Mouse (Mus musculus): ENCODE results near the gene Fxr2. TPM values are rescaled to one million over a fixed set of nuclear protein-coding genes. Genes with fewer than 3 reads are reported as not detected.
A peak's percentile ranks its signal among the peaks of the same experiment; 100 is the strongest.

The Fxr2 gene
- polyA plus RNA-seq, 1 experiment from 2014 or later: 27.1 TPM

DNA sequence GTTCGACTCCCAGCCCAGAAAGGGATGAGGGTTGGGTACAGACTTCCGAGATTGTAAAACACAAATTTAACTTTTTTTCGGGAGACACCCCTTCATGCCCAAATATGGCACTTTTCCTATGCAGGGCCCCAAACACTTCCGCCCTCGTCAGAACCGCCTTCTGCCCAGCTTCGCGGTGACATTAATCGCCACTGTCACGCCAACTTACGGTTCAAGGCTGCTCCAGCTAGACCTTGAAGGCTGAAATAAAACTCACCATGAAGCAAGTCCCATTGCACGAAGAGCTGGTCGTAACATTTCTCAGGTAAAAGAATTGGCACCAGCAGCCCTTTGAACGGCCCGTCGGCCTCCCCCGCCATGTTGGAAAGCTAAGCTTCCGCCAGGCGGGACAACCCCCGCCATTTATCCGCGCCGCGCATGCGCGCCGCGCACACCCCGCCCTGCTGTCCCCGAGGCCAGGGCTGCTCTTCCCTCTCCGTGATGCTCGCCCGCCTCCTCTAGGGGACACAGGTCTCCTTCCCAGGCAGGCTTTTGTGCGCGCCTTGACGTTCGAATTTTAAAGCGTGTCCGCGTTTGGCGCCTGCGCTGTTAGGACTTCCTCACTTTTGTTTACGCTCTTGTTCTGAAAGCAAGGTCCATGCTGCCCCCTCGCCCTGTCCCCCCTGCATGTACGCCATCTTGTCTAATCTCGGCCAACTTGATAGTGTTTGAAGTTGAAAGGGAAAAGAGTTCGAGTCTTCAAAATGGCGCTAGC, 29.6 kb downstream of the Fxr2 start, which contains the start of gene Mpdu1:
Gene Mpdu1, minus strand, starts transcription at position 430 of the 754 bp plus-strand sequence.
- Histone ChIP-seq H3K9ac (peak within 1 kb of the TSS; percentile 51), H3K4me1 (peaks cover 22% of the 10 kb centered on the region), H3K27ac (peak within 1 kb of the TSS; percentile 97), H3K27me3 (no peaks in the 10 kb centered on the region), H3K36me3 (peaks cover 56% of the 10 kb centered on the region), H3K4me3 (peak within 1 kb of the TSS; percentile 59), H3K9me3 (no peaks in the 10 kb centered on the region), H3K4me2 (peak within 1 kb of the TSS; percentile 58)
- ATAC-seq (ENCODE audit: insufficient number of reproducible peaks, low FRiP score, low TSS enrichment, low read depth): peak; percentile 94
- WGBS: under 1% methylated on average over 48 of the region's 48 CpGs

DNA sequence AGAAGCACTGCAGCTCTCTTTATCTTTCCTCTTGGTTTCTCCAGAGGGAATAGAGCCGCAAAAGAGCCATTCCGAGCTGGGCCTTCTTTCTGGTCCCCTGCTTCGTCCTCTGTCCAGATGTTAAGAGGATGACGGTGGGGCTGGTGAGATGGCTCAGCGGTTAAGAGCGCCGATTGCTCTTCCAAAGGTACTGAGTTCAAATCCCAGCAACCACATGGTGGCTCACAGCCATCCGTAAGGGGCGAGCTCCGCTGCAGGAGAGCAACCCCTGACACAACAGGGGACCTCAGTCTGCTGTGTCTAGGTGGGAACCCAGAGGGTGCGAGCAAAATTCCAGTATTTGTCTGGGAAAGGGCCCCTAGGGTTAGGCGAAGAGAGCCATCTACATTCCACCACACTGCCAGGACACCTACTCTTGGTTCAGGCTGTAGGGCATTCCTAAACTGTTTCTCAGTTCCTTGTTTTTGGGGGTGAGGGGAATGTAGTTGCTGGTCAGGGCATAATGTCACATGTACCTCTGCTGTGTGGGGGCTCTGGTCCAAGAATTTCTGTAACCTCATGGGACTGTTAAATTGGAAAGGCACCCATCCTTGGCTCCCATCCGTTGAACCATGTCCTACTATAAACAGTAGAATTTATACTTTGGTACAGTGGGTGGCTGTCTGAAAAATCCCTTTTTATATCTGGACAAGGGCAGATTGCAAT, 30.3 kb downstream of the Fxr2 start:
- H3K27me3 ChIP-seq: no peaks in the 10 kb centered on the region
- H3K27ac ChIP-seq: peak overlapping the region; percentile 97
- peak overlapping the region; percentile 42; the same call in 1 of the 2 replicates for H3K9ac ChIP-seq
- peaks cover 56% of the 10 kb centered on the region for H3K36me3 ChIP-seq
- WGBS: 68% methylated on average over 13 of the region's 13 CpGs
- no peak for ATAC-seq (ENCODE audit: insufficient number of reproducible peaks, low FRiP score, low TSS enrichment, low read depth)
- H3K4me1 ChIP-seq: peaks cover 15% of the 10 kb centered on the region
- H3K4me2 ChIP-seq: peak overlapping the region; percentile 58
- H3K4me3 ChIP-seq: peak overlapping the region; percentile 59
- H3K9me3 ChIP-seq: no peaks in the 10 kb centered on the region

DNA sequence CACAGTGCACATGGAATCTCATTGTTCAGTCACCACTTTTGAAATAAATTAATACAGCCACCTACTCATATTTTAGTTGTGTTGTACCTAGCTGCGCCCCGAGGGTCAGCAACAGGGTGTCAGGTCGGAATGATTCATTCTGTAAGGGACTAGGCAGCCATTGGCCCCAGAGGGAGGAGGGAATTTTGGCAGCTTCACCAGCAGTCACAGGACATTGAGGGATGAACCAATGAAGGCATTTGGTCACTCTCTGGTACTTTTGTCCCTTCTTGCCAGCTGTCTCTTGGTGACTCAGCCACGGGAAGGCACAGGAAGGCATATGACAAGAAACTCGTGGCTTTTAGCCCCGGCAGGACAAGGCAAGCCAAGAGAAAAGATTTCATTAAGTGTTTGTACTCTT, 31.0 kb downstream of the Fxr2 start:
- ATAC-seq (ENCODE audit: insufficient number of reproducible peaks, low FRiP score, low TSS enrichment, low read depth): no peak
- H3K27me3 ChIP-seq: no peaks in the 10 kb centered on the region
- no peak overlapping the region for H3K9ac ChIP-seq
- peaks cover 18% of the 10 kb centered on the region for H3K4me1 ChIP-seq
- peak overlapping the region; percentile 97; the same call in 1 of the 2 replicates for H3K27ac ChIP-seq
- H3K4me2 ChIP-seq: no peak overlapping the region
- WGBS: 80% methylated on average over 6 of the region's 6 CpGs
- H3K9me3 ChIP-seq: no peaks in the 10 kb centered on the region
- no peak overlapping the region for H3K4me3 ChIP-seq
- peaks cover 56% of the 10 kb centered on the region for H3K36me3 ChIP-seq

DNA sequence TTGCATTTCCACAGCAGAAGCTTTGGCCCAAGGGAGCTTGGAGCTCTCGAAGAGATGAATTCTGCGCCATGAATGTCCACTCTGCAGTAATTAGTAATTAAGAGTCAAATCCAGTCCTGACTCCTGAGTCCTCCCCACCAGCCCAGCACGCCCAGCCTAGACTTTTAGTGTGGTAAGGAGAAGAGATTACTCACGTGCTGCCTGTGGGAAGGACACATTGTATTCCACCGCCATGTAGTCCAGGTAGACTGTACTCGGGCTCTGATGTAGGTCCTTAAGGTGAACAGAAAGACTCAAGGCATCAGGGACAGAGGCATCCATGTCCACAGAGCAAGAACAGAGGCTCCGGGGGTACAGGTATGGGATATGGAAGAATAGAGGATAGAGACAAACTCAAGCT, 32.1 kb downstream of the Fxr2 start:
- Histone ChIP-seq H3K9me3 (no peaks in the 10 kb centered on the region), H3K36me3 (peaks cover 60% of the 10 kb centered on the region), H3K4me3 (no peak overlapping the region), H3K27me3 (no peaks in the 10 kb centered on the region), H3K9ac (no peak overlapping the region), H3K4me1 (peaks cover 27% of the 10 kb centered on the region), H3K27ac (peak overlapping the region; percentile 54), H3K4me2 (no peak overlapping the region)
- 88% methylated on average over 7 of the region's 7 CpGs for WGBS
- ATAC-seq (ENCODE audit: insufficient number of reproducible peaks, low FRiP score, low TSS enrichment, low read depth): no peak

- ATAC-seq (ENCODE audit: insufficient number of reproducible peaks, low FRiP score, low TSS enrichment, low read depth): no peak
- H3K9me3 ChIP-seq: no peaks in the 10 kb centered on the region
- peaks cover 34% of the 10 kb centered on the region for H3K4me1 ChIP-seq
- H3K9ac ChIP-seq: no peak overlapping the region
- peaks cover 66% of the 10 kb centered on the region for H3K36me3 ChIP-seq
- H3K27me3 ChIP-seq: no peaks in the 10 kb centered on the region
- peak overlapping the region; percentile 0; the same call in 1 of the 2 replicates for H3K4me3 ChIP-seq
- peak overlapping the region; percentile 54 for H3K27ac ChIP-seq
- no peak overlapping the region for H3K4me2 ChIP-seq
- WGBS: 71% methylated on average over 9 of the region's 9 CpGs
Measured at GRCm38 (mm10) chr11:69665457-69665960, 32.7 kb downstream of the Fxr2 start.

DNA sequence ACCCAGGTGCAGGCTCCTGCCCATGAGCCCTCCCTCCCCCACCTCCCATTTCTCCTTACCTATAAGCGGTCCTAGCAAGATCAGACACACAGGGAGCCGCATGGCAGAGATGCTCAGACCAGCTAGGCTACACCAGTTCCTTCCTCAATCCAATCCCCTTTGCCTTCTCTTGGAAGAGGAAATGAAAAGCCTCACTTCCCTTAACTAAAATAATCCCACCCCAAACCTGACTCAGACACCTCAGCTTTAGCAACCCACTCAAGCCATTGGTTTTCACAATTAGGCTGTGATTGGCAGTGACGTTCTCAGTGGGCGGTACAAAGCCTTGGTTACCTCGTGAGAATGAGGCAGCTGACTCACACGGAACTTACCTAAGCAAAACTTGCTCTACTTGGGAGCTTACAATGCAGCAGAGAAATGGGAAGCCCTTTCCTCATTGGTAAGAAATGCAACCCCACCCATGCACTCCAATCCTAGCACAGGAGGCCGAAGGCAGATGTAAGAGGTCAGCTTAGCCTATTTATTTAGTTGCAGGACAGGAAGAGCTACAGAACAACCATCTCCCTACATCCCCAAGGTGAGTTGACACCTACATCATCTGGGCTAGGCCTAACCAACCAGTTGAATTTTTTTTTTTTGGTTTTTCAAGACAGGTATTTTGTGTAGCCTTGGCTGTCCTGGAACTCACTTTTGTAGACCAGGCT, 33.3 kb downstream of the Fxr2 start, which contains the start of gene Cd68:
Gene Cd68, minus strand, starts transcription at position 193 of the 704 bp plus-strand sequence.
- Histone ChIP-seq H3K9me3 (no peaks in the 10 kb centered on the region), H3K4me1 (peaks cover 36% of the 10 kb centered on the region), H3K4me3 (peak within 1 kb of the TSS; percentile 0; the same call in 1 of the 2 replicates), H3K9ac (no peak within 1 kb of the TSS), H3K27ac (peak within 1 kb of the TSS; percentile 54), H3K36me3 (peaks cover 70% of the 10 kb centered on the region), H3K4me2 (no peak within 1 kb of the TSS), H3K27me3 (no peaks in the 10 kb centered on the region)
- 36% methylated on average over 7 of the region's 7 CpGs for WGBS
- no peak for ATAC-seq (ENCODE audit: insufficient number of reproducible peaks, low FRiP score, low TSS enrichment, low read depth)

GRCm38 (mm10) chr11:69666665-69667005, 33.8 kb downstream of the Fxr2 start:
- ATAC-seq (ENCODE audit: insufficient number of reproducible peaks, low FRiP score, low TSS enrichment, low read depth): no peak
- Histone ChIP-seq H3K4me3 (no peak overlapping the region), H3K9me3 (no peaks in the 10 kb centered on the region), H3K9ac (no peak overlapping the region), H3K27me3 (no peaks in the 10 kb centered on the region), H3K36me3 (peaks cover 70% of the 10 kb centered on the region), H3K4me1 (peaks cover 31% of the 10 kb centered on the region), H3K27ac (no peak overlapping the region), H3K4me2 (no peak overlapping the region)
- WGBS: 82% methylated on average over 3 of the region's 3 CpGs

GRCm38 (mm10) chr11:69670786-69671725, 38.3 kb downstream of the Fxr2 start:
- Histone ChIP-seq H3K4me2 (peak overlapping the region; percentile 82), H3K27me3 (no peaks in the 10 kb centered on the region), H3K4me3 (peak overlapping the region; percentile 96), H3K27ac (peak overlapping the region; percentile 98), H3K9me3 (no peaks in the 10 kb centered on the region), H3K4me1 (peaks cover 27% of the 10 kb centered on the region), H3K9ac (peak overlapping the region; percentile 95), H3K36me3 (peaks cover 73% of the 10 kb centered on the region)
- ATAC-seq (ENCODE audit: insufficient number of reproducible peaks, low FRiP score, low TSS enrichment, low read depth): peak; percentile 74
- under 1% methylated on average over 55 of the region's 61 CpGs for WGBS

DNA sequence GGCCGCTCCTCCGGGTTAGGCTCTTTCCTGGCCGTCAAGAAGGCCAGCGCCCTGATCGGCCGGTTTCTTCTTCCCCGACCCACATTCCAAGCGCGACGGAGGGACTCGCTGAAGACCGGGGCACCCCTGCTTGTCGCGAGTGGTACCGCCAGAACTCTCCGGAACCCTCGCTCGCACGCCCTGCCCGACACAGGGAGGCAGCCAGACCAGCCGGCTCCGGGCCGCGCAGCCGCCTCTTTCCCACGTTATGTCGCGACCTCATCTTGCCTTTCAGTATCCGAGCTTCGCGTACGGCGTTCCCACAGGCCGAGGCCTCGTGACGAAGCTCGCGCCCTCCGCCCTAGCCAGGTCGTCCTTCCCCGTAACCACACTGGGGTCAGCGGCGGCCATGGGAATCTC, 38.9 kb downstream of the Fxr2 start:
- Histone ChIP-seq H3K4me2 (peak overlapping the region; percentile 82), H3K9ac (peak overlapping the region; percentile 95), H3K4me3 (peak overlapping the region; percentile 96), H3K9me3 (no peaks in the 10 kb centered on the region), H3K36me3 (peaks cover 73% of the 10 kb centered on the region), H3K27me3 (no peaks in the 10 kb centered on the region), H3K27ac (peak overlapping the region; percentile 98), H3K4me1 (peaks cover 27% of the 10 kb centered on the region)
- 0% methylated on average over 43 of the region's 43 CpGs for WGBS
- ATAC-seq (ENCODE audit: insufficient number of reproducible peaks, low FRiP score, low TSS enrichment, low read depth): no peak

- H3K4me2 ChIP-seq: peak within 1 kb of the TSS; percentile 82
- no peaks in the 10 kb centered on the region for H3K27me3 ChIP-seq
- under 1% methylated on average over 36 of the region's 36 CpGs for WGBS
- H3K9me3 ChIP-seq: no peaks in the 10 kb centered on the region
- H3K4me3 ChIP-seq: peak within 1 kb of the TSS; percentile 96
- H3K4me1 ChIP-seq: peaks cover 27% of the 10 kb centered on the region
- peak within 1 kb of the TSS; percentile 98 for H3K27ac ChIP-seq
- peak within 1 kb of the TSS; percentile 95 for H3K9ac ChIP-seq
- ATAC-seq (ENCODE audit: insufficient number of reproducible peaks, low FRiP score, low TSS enrichment, low read depth): peak; percentile 98
- H3K36me3 ChIP-seq: peaks cover 76% of the 10 kb centered on the region
Measured at GRCm38 (mm10) chr11:69672211-69672706, 39.5 kb downstream of the Fxr2 start, which contains the start of gene Eif4a1. Eif4a1 (minus strand) TSS chr11:69672423.
